Mouse (Mus musculus): ENCODE measurements around the gene Ptch2. TPM values are rescaled to one million over a fixed set of nuclear protein-coding genes. Genes with fewer than 3 reads are reported as not detected.
A peak's percentile ranks its signal among the peaks of the same experiment; 100 is the strongest.

Gene Ptch2
- polyA plus RNA-seq, 1 experiment from 2014 or later, result 1.3 TPM

DNA sequence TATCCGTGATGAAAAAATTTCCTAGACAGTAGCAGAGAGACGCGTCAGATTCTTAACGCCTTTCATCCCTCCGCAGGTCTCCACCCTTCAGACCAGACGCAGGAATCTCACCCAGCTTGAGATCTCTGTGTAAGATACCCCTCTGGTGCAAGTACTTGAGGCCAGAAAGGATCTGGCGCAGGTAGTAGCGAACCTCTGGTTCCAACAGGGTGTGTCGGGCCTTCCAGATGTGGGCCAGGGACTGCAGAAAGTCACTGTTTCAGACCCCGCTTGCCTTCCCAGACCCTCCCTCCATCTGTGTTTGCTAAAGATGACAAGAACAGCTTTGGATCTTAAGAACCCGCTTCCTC lies 36.9 kb downstream of the Ptch2 start:
- H3K4me3 ChIP-seq (ENCODE audit: low read depth, low read length), result peak overlapping the region; percentile 80
- ATAC-seq (ENCODE audit: low FRiP score, low TSS enrichment) (no peak), DNase-seq (ENCODE audit: low spot score) (no peak)
- peak overlapping the region; percentile 98 for H3K4me2 ChIP-seq (replicated peaks; ENCODE audit: low read depth)
- peaks cover 9% of the 10 kb centered on the region; the same call in 1 of the 2 replicates for H3K36me3 ChIP-seq (ENCODE audit: control insufficient read depth, insufficient read depth, low read length)
- no peaks in the 10 kb centered on the region for H3K4me1 ChIP-seq (replicated peaks; ENCODE audit: control insufficient read depth, insufficient read depth)
- H3K9me3 ChIP-seq (ENCODE audit: control insufficient read depth, low read length), result no peaks in the 10 kb centered on the region
- 38% methylated on average over 11 of the region's 11 CpGs for WGBS
- H3K27me3 ChIP-seq (ENCODE audit: control insufficient read depth, insufficient read depth, low read length), result no peaks in the 10 kb centered on the region
- peak overlapping the region; percentile 89 for H3K9ac ChIP-seq (ENCODE audit: low read length)
- no peak for TF ChIP-seq CTCF (IDR thresholded peaks at IDR 0.05; ENCODE audit: low read depth)
- no peak for TF ChIP-seq EP300 (optimal IDR thresholded peaks at IDR 0.05)
- H3K27ac ChIP-seq (replicated peaks), result no peak overlapping the region

DNA sequence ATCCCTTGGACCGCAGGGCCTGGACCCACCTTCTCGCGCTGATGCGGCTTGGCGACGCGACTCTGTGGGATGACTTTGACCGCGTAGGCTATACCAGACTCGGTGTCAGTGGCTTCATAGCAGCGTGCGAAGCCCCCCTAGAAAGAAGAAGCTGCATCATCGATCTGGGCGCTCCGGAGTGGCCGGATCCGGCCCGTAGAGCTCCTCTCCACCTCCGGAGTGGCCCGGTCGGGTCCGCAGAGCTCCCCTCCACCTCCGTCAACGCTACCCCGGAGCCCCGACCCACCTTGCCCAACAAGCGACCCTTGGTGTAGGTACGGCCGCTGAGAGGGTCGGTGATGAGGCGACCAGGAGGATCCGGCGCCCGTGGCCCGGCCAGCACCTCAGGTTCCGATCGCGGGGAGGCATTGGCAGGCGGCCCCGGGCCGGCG lies 37.5 kb downstream of the Ptch2 start:
- DNase-seq (ENCODE audit: low spot score) (no peak), ATAC-seq (ENCODE audit: low FRiP score, low TSS enrichment) (peak; percentile 2; the same call in 1 of the 2 replicates)
- Histone ChIP-seq H3K27me3 (ENCODE audit: control insufficient read depth, insufficient read depth, low read length) (no peaks in the 10 kb centered on the region), H3K36me3 (ENCODE audit: control insufficient read depth, insufficient read depth, low read length) (peaks cover 9% of the 10 kb centered on the region; the same call in 1 of the 2 replicates), H3K27ac (replicated peaks) (peak overlapping the region; percentile 82), H3K9me3 (ENCODE audit: control insufficient read depth, low read length) (no peaks in the 10 kb centered on the region), H3K4me3 (ENCODE audit: low read depth, low read length) (peak overlapping the region; percentile 80), H3K4me2 (replicated peaks; ENCODE audit: low read depth) (peak overlapping the region; percentile 98), H3K4me1 (replicated peaks; ENCODE audit: control insufficient read depth, insufficient read depth) (no peaks in the 10 kb centered on the region), H3K9ac (ENCODE audit: low read length) (peak overlapping the region; percentile 89)
- no peak for TF ChIP-seq CTCF (IDR thresholded peaks at IDR 0.05; ENCODE audit: low read depth)
- TF ChIP-seq EP300 (optimal IDR thresholded peaks at IDR 0.05), result no peak
- WGBS, result under 1% methylated on average over 38 of the region's 42 CpGs

GRCm38 (mm10) chr4:117133817-117134600 lies 38.1 kb downstream of the Ptch2 start, which contains the start of gene Plk3:
Gene Plk3 (minus strand): TSS chr4:117133963.
- Histone ChIP-seq H3K9me3 (ENCODE audit: control insufficient read depth, low read length) (no peaks in the 10 kb centered on the region), H3K4me2 (replicated peaks; ENCODE audit: low read depth) (peak within 1 kb of the TSS; percentile 98), H3K4me1 (replicated peaks; ENCODE audit: control insufficient read depth, insufficient read depth) (no peaks in the 10 kb centered on the region), H3K27ac (replicated peaks) (peak within 1 kb of the TSS; percentile 82), H3K4me3 (ENCODE audit: low read depth, low read length) (peak within 1 kb of the TSS; percentile 80), H3K27me3 (ENCODE audit: control insufficient read depth, insufficient read depth, low read length) (no peaks in the 10 kb centered on the region), H3K9ac (ENCODE audit: low read length) (peak within 1 kb of the TSS; percentile 89), H3K36me3 (ENCODE audit: control insufficient read depth, insufficient read depth, low read length) (0 out of 2 replicates have a peak, but pooled peaks cover 6% of the 10 kb centered on the region)
- DNase-seq (ENCODE audit: low spot score) (peak; percentile 98), ATAC-seq (ENCODE audit: low FRiP score, low TSS enrichment) (peak; percentile 83)
- 1% methylated on average over 42 of the region's 48 CpGs for WGBS
- TF ChIP-seq CTCF (IDR thresholded peaks at IDR 0.05; ENCODE audit: low read depth), result peak; percentile 28; the same call in 1 of the 2 replicates
- no peak for TF ChIP-seq EP300 (optimal IDR thresholded peaks at IDR 0.05)

GRCm38 (mm10) chr4:117134601-117134995 lies 38.7 kb downstream of the Ptch2 start:
- 0 out of 2 replicates have a peak, but pooled peaks cover 6% of the 10 kb centered on the region for H3K36me3 ChIP-seq (ENCODE audit: control insufficient read depth, insufficient read depth, low read length)
- WGBS, result 33% methylated on average over 2 of the region's 2 CpGs
- H3K9ac ChIP-seq (ENCODE audit: low read length), result peak overlapping the region; percentile 23; the same call in 1 of the 2 replicates
- ATAC-seq (ENCODE audit: low FRiP score, low TSS enrichment) (no peak), DNase-seq (ENCODE audit: low spot score) (no peak)
- no peak overlapping the region; the same call in 1 of the 2 replicates for H3K27ac ChIP-seq (replicated peaks)
- peak overlapping the region; percentile 98; the same call in 1 of the 2 replicates for H3K4me2 ChIP-seq (replicated peaks; ENCODE audit: low read depth)
- H3K4me3 ChIP-seq (ENCODE audit: low read depth, low read length), result no peak overlapping the region
- no peaks in the 10 kb centered on the region for H3K9me3 ChIP-seq (ENCODE audit: control insufficient read depth, low read length)
- no peaks in the 10 kb centered on the region for H3K4me1 ChIP-seq (replicated peaks; ENCODE audit: control insufficient read depth, insufficient read depth)
- no peak for TF ChIP-seq CTCF (IDR thresholded peaks at IDR 0.05; ENCODE audit: low read depth)
- no peak for TF ChIP-seq EP300 (optimal IDR thresholded peaks at IDR 0.05)
- no peaks in the 10 kb centered on the region for H3K27me3 ChIP-seq (ENCODE audit: control insufficient read depth, insufficient read depth, low read length)

DNA sequence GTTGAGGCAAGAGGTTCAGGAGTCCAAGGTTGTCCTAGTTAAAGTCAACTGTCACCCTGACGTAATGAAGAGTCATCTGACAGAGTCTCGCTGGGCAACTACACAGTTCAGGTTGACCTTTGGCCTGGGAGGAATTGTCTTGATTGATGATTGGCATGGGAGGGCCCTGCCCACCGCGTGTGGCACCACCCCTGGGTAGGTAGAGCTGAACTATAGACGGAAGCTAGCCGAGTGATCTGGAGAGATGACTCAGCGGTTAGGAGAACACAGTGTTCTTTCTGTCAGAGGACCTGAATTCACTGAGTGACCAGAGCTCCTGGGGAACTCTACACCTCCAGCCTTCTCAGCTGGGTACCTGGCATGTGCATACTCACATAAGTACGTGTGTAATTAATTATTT lies 40.2 kb downstream of the Ptch2 start:
- ATAC-seq (ENCODE audit: low FRiP score, low TSS enrichment), result peak; percentile 89
- DNase-seq (ENCODE audit: low spot score), result peak; percentile 88
- H3K9me3 ChIP-seq (ENCODE audit: control insufficient read depth, low read length), result no peaks in the 10 kb centered on the region

More for the DNA sequence above, 40.2 kb downstream of the Ptch2 start:
- H3K9ac ChIP-seq (ENCODE audit: low read length), result no peak overlapping the region
- H3K36me3 ChIP-seq (ENCODE audit: control insufficient read depth, insufficient read depth, low read length), result no peaks in the 10 kb centered on the region
- H3K4me2 ChIP-seq (replicated peaks; ENCODE audit: low read depth), result no peak overlapping the region
- no peak overlapping the region for H3K4me3 ChIP-seq (ENCODE audit: low read depth, low read length)
- H3K4me1 ChIP-seq (replicated peaks; ENCODE audit: control insufficient read depth, insufficient read depth), result no peaks in the 10 kb centered on the region
- no peak for TF ChIP-seq CTCF (IDR thresholded peaks at IDR 0.05; ENCODE audit: low read depth)
- no peak for TF ChIP-seq EP300 (optimal IDR thresholded peaks at IDR 0.05)
- no peaks in the 10 kb centered on the region for H3K27me3 ChIP-seq (ENCODE audit: control insufficient read depth, insufficient read depth, low read length)
- peak overlapping the region; percentile 85 for H3K27ac ChIP-seq (replicated peaks)
- 24% methylated on average over 8 of the region's 8 CpGs for WGBS

All from stomach, postnatal 0 days (tissue).